Mouse (Mus musculus): Measurements from ENCODE around the gene L3mbtl3.

Gene L3mbtl3

GRCm38 (mm10) chr10:26337896-26338503 lies 37.8 kb downstream of the L3mbtl3 start:
- no peak for DNase-seq (ENCODE audit: low read depth, low spot score)

- DNase-seq (ENCODE audit: low read depth, low spot score): peak; percentile 80
Observed at GRCm38 (mm10) chr10:26333966-26334365, 41.8 kb downstream of the L3mbtl3 start.

GRCm38 (mm10) chr10:26332781-26333180 lies 43.0 kb downstream of the L3mbtl3 start:
- peak; percentile 13 for DNase-seq (ENCODE audit: low read depth, low spot score)

GRCm38 (mm10) chr10:26328843-26329242 lies 46.9 kb downstream of the L3mbtl3 start:
- no peak for DNase-seq (ENCODE audit: low read depth, low spot score)

GRCm38 (mm10) chr10:26327691-26328542 lies 47.9 kb downstream of the L3mbtl3 start:
- peak; percentile 53 for DNase-seq (ENCODE audit: low read depth, low spot score)

- no peak for DNase-seq (ENCODE audit: low read depth, low spot score)
Observed at GRCm38 (mm10) chr10:26327291-26327690, 48.5 kb downstream of the L3mbtl3 start.

GRCm38 (mm10) chr10:26325320-26325719 lies 50.5 kb downstream of the L3mbtl3 start:
- no peak for DNase-seq (ENCODE audit: low read depth, low spot score)

GRCm38 (mm10) chr10:26322344-26323051 lies 53.3 kb downstream of the L3mbtl3 start:
- DNase-seq (ENCODE audit: low read depth, low spot score): peak; percentile 53

GRCm38 (mm10) chr10:26320679-26321078 lies 55.1 kb downstream of the L3mbtl3 start:
- no peak for DNase-seq (ENCODE audit: low read depth, low spot score)

GRCm38 (mm10) chr10:26314327-26314726 lies 61.4 kb downstream of the L3mbtl3 start:
- DNase-seq (ENCODE audit: low read depth, low spot score): no peak

GRCm38 (mm10) chr10:26303485-26303884 lies 72.3 kb downstream of the L3mbtl3 start:
- DNase-seq (ENCODE audit: low read depth, low spot score): no peak

GRCm38 (mm10) chr10:26302336-26302735 lies 73.4 kb downstream of the L3mbtl3 start:
- no peak for DNase-seq (ENCODE audit: low read depth, low spot score)

- no peak for DNase-seq (ENCODE audit: low read depth, low spot score)
Observed at GRCm38 (mm10) chr10:26297626-26298025, 78.1 kb downstream of the L3mbtl3 start.

- no peak for DNase-seq (ENCODE audit: low read depth, low spot score)
Observed at GRCm38 (mm10) chr10:26297200-26297599, 78.6 kb downstream of the L3mbtl3 start.

- DNase-seq (ENCODE audit: low read depth, low spot score): no peak
Observed at GRCm38 (mm10) chr10:26287136-26287535, 88.6 kb downstream of the L3mbtl3 start.

GRCm38 (mm10) chr10:26280009-26280408 lies 95.8 kb downstream of the L3mbtl3 start:
- DNase-seq (ENCODE audit: low read depth, low spot score): peak; percentile 9

GRCm38 (mm10) chr10:26275414-26275813 lies 100.4 kb downstream of the L3mbtl3 start:
- DNase-seq (ENCODE audit: low read depth, low spot score): no peak

GRCm38 (mm10) chr10:26263744-26264459 lies 111.9 kb downstream of the L3mbtl3 start:
- DNase-seq (ENCODE audit: low read depth, low spot score): no peak

- DNase-seq (ENCODE audit: low read depth, low spot score): no peak
Observed at GRCm38 (mm10) chr10:26259908-26260307, 115.9 kb downstream of the L3mbtl3 start.

GRCm38 (mm10) chr10:26249426-26250165 lies 126.2 kb downstream of the L3mbtl3 start:
- DNase-seq (ENCODE audit: low read depth, low spot score): no peak

GRCm38 (mm10) chr10:26244466-26244865 lies 131.3 kb downstream of the L3mbtl3 start:
- DNase-seq (ENCODE audit: low read depth, low spot score): no peak

All from ZHBTc4 (cell line).